Mouse (Mus musculus): ENCODE data around the gene Lce3e. TPM values are rescaled to one million over a fixed set of nuclear protein-coding genes. Genes with fewer than 3 reads are reported as not detected.

Gene Lce3e
- not detected in 2 replicates for polyA plus RNA-seq (2012; rRNA removed)

GRCm38 (mm10) chr3:92966761-92967160 is at the start of gene Lce3e:
Lce3e (plus strand) TSS chr3:92967061.
- TF ChIP-seq POLR2A (IDR thresholded peaks at IDR 0.05; ENCODE audit: borderline replicate concordance, extremely low read depth, insufficient read depth, insufficient read length, poor library complexity, severe bottlenecking): no peak
- no peak for TF ChIP-seq CTCF (IDR thresholded peaks at IDR 0.05; ENCODE audit: borderline replicate concordance, extremely low read depth, insufficient read depth, insufficient read length)
- DNase-seq (ENCODE audit: low read depth): no peak

GRCm38 (mm10) chr3:92920364-92920763 is 46.5 kb upstream of the Lce3e start:
- TF ChIP-seq POLR2A (IDR thresholded peaks at IDR 0.05; ENCODE audit: borderline replicate concordance, extremely low read depth, insufficient read depth, insufficient read length, poor library complexity, severe bottlenecking) (no peak), CTCF (IDR thresholded peaks at IDR 0.05; ENCODE audit: borderline replicate concordance, extremely low read depth, insufficient read depth, insufficient read length) (peak; percentile 48; the same call in 1 of the 2 replicates)
- DNase-seq (ENCODE audit: low read depth): peak; percentile 40

- TF ChIP-seq POLR2A (IDR thresholded peaks at IDR 0.05; ENCODE audit: borderline replicate concordance, extremely low read depth, insufficient read depth, insufficient read length, poor library complexity, severe bottlenecking) (no peak), CTCF (IDR thresholded peaks at IDR 0.05; ENCODE audit: borderline replicate concordance, extremely low read depth, insufficient read depth, insufficient read length) (no peak)
- no peak for DNase-seq (ENCODE audit: low read depth)
Measured at GRCm38 (mm10) chr3:92926130-92926529, 40.7 kb upstream of the Lce3e start, which contains the start of gene Lce3a. Lce3a (minus strand) TSS chr3:92926230.

- no peak for DNase-seq (ENCODE audit: low read depth)
- TF ChIP-seq CTCF (IDR thresholded peaks at IDR 0.05; ENCODE audit: borderline replicate concordance, extremely low read depth, insufficient read depth, insufficient read length) (no peak), POLR2A (IDR thresholded peaks at IDR 0.05; ENCODE audit: borderline replicate concordance, extremely low read depth, insufficient read depth, insufficient read length, poor library complexity, severe bottlenecking) (no peak)
Measured at GRCm38 (mm10) chr3:92932679-92933078, 34.2 kb upstream of the Lce3e start, which contains the start of gene Lce3b. Lce3b (plus strand) TSS chr3:92932979.

GRCm38 (mm10) chr3:92944186-92944585 is 22.7 kb upstream of the Lce3e start, which contains the start of gene Lce3c:
Lce3c (plus strand) TSS chr3:92944486.
- TF ChIP-seq CTCF (IDR thresholded peaks at IDR 0.05; ENCODE audit: borderline replicate concordance, extremely low read depth, insufficient read depth, insufficient read length) (no peak), POLR2A (IDR thresholded peaks at IDR 0.05; ENCODE audit: borderline replicate concordance, extremely low read depth, insufficient read depth, insufficient read length, poor library complexity, severe bottlenecking) (no peak)
- DNase-seq (ENCODE audit: low read depth): no peak

GRCm38 (mm10) chr3:92957090-92957489 is 9.8 kb upstream of the Lce3e start, which contains the start of gene Lce3d:
Lce3d (plus strand) TSS chr3:92957390.
- no peak for TF ChIP-seq POLR2A (IDR thresholded peaks at IDR 0.05; ENCODE audit: borderline replicate concordance, extremely low read depth, insufficient read depth, insufficient read length, poor library complexity, severe bottlenecking)
- no peak for DNase-seq (ENCODE audit: low read depth)

GRCm38 (mm10) chr3:92978484-92978883 is 11.6 kb downstream of the Lce3e start:
- no peak for DNase-seq (ENCODE audit: low read depth)
- no peak for TF ChIP-seq POLR2A (IDR thresholded peaks at IDR 0.05; ENCODE audit: borderline replicate concordance, extremely low read depth, insufficient read depth, insufficient read length, poor library complexity, severe bottlenecking)
- TF ChIP-seq CTCF (IDR thresholded peaks at IDR 0.05; ENCODE audit: borderline replicate concordance, extremely low read depth, insufficient read depth, insufficient read length): no peak

- DNase-seq (ENCODE audit: low read depth): no peak
- TF ChIP-seq CTCF (IDR thresholded peaks at IDR 0.05; ENCODE audit: borderline replicate concordance, extremely low read depth, insufficient read depth, insufficient read length) (no peak), POLR2A (IDR thresholded peaks at IDR 0.05; ENCODE audit: borderline replicate concordance, extremely low read depth, insufficient read depth, insufficient read length, poor library complexity, severe bottlenecking) (no peak)
Measured at GRCm38 (mm10) chr3:92991926-92992325, 25.1 kb downstream of the Lce3e start, which contains the start of gene Lce3f. Lce3f (plus strand) TSS chr3:92992226.

GRCm38 (mm10) chr3:92998691-92999090 is 31.8 kb downstream of the Lce3e start:
- TF ChIP-seq POLR2A (IDR thresholded peaks at IDR 0.05; ENCODE audit: borderline replicate concordance, extremely low read depth, insufficient read depth, insufficient read length, poor library complexity, severe bottlenecking) (no peak), CTCF (IDR thresholded peaks at IDR 0.05; ENCODE audit: borderline replicate concordance, extremely low read depth, insufficient read depth, insufficient read length) (peak; percentile 98)

GRCm38 (mm10) chr3:93000621-93001020 is 33.8 kb downstream of the Lce3e start:
- no peak for DNase-seq (ENCODE audit: low read depth)
- TF ChIP-seq POLR2A (IDR thresholded peaks at IDR 0.05; ENCODE audit: borderline replicate concordance, extremely low read depth, insufficient read depth, insufficient read length, poor library complexity, severe bottlenecking): no peak
- no peak for TF ChIP-seq CTCF (IDR thresholded peaks at IDR 0.05; ENCODE audit: borderline replicate concordance, extremely low read depth, insufficient read depth, insufficient read length)

More at GRCm38 (mm10) chr3:92998691-92999090, 31.8 kb downstream of the Lce3e start:
- DNase-seq (ENCODE audit: low read depth): peak; percentile 88

- peak; percentile 46 for DNase-seq (ENCODE audit: low read depth)
Measured at GRCm38 (mm10) chr3:93002843-93003242, 36.0 kb downstream of the Lce3e start.

GRCm38 (mm10) chr3:93014378-93014801 is 47.5 kb downstream of the Lce3e start:
- TF ChIP-seq POLR2A (IDR thresholded peaks at IDR 0.05; ENCODE audit: borderline replicate concordance, extremely low read depth, insufficient read depth, insufficient read length, poor library complexity, severe bottlenecking) (no peak), CTCF (IDR thresholded peaks at IDR 0.05; ENCODE audit: borderline replicate concordance, extremely low read depth, insufficient read depth, insufficient read length) (no peak)
- DNase-seq (ENCODE audit: low read depth): peak; percentile 87

More at GRCm38 (mm10) chr3:93002843-93003242, 36.0 kb downstream of the Lce3e start:
- TF ChIP-seq POLR2A (IDR thresholded peaks at IDR 0.05; ENCODE audit: borderline replicate concordance, extremely low read depth, insufficient read depth, insufficient read length, poor library complexity, severe bottlenecking): no peak
- TF ChIP-seq CTCF (IDR thresholded peaks at IDR 0.05; ENCODE audit: borderline replicate concordance, extremely low read depth, insufficient read depth, insufficient read length): no peak
